Mouse (Mus musculus) stomach, embryonic 15.5 days (tissue): ENCODE results near the gene Lcorl. TPM values are rescaled to one million over a fixed set of nuclear protein-coding genes. Genes with fewer than 3 reads are reported as not detected.

Experiments used
- ATAC-seq: fragments of 200-750 bp; cut with Nextera tagmentation; 2 replicates; pipeline ENCODE4 v1.8.0; 2017; ENCODE audit warnings: low read depth, moderate number of reproducible peaks, moderate TSS enrichment; ENCODE audit not compliant: insufficient read depth, low FRiP score
- H3K27ac ChIP-seq: fragments of 300-500 bp; sonication (generic); 2 replicates; pipeline ENCODE4 v1.5.1; 2015; ENCODE audit warnings: mild to moderate bottlenecking, inconsistent platforms
- H3K27me3 ChIP-seq: fragments of 300-500 bp; sonication (generic); replicated peaks from 2 replicates; pipeline ENCODE4 v1.6.1; 2015; ENCODE audit warnings: inconsistent platforms
- H3K36me3 ChIP-seq: fragments of 300-500 bp; sonication (generic); 2 replicates; pipeline ENCODE4 v1.6.1; 2015; ENCODE audit warnings: inconsistent platforms
- H3K4me1 ChIP-seq: fragments of 300-500 bp; sonication (generic); 2 replicates; pipeline ENCODE4 v1.6.1; 2015; ENCODE audit warnings: inconsistent platforms
- H3K4me2 ChIP-seq: fragments of 300-500 bp; sonication (generic); 2 replicates; pipeline ENCODE4 v1.6.1; 2015; ENCODE audit warnings: mild to moderate bottlenecking, inconsistent platforms
- H3K4me3 ChIP-seq: fragments of 300-500 bp; sonication (generic); replicated peaks from 2 replicates; pipeline ENCODE4 v1.5.1; 2015; ENCODE audit warnings: inconsistent platforms
- H3K9ac ChIP-seq: fragments of 300-500 bp; sonication (generic); 2 replicates; pipeline ENCODE4 v1.6.1; 2015; ENCODE audit warnings: inconsistent platforms
- H3K9me3 ChIP-seq: fragments of 300-500 bp; sonication (generic); 2 replicates; pipeline ENCODE4 v1.6.1; 2016; ENCODE audit warnings: inconsistent platforms
- whole genome bisulfite sequencing: fragments of 180-500 bp; shearing (Covaris S2); methylation state at CpG from one replicate; pipeline ENCODE4 v1.1.7; 2015; 5-methylcytosine and 5-hydroxymethylcytosine counted together
- polyA plus RNA-seq: library from polyadenylated mRNA; unstranded; fragments of >200 nt; fragmentation: Nextera tagmentation; extraction: Ambion mirVana; gene quantifications from 2 replicates; pipeline ENCODE4 v1.2.1, GENCODE M21; 2015

Lcorl gene
- polyA plus RNA-seq, 1 experiment from 2014 or later = 27.4 TPM

DNA sequence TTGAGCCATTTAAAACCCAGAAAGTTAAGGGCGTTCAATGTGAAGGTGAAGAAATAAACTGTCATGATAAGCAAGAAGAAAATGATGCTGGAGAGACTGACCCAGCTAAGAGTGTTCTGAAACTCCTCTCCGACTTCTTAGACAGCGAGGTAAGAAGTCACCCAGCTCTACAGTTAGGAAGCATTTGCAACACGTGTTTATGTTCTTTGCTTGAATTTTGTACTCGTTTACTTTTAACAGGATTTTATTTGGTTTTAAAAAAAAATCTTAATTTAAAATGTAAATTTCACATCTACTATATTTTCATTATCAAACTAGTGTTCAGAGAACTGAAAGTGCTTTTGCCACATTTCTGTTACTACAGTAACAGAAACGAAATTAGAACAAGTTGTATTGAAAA lies 165.7 kb downstream of the Lcorl start:
- H3K27me3 ChIP-seq = no peaks in the 10 kb centered on the region
- no peak for ATAC-seq
- H3K36me3 ChIP-seq = 0 out of 2 replicates have a peak, but pooled peaks cover 5% of the 10 kb centered on the region
- no peak overlapping the region for H3K4me3 ChIP-seq
- H3K4me1 ChIP-seq = no peaks in the 10 kb centered on the region
- no peak overlapping the region for H3K4me2 ChIP-seq
- no peak overlapping the region for H3K27ac ChIP-seq
- WGBS = 88% methylated on average over 6 of the region's 6 CpGs
- H3K9me3 ChIP-seq = no peaks in the 10 kb centered on the region
- no peak overlapping the region for H3K9ac ChIP-seq

DNA sequence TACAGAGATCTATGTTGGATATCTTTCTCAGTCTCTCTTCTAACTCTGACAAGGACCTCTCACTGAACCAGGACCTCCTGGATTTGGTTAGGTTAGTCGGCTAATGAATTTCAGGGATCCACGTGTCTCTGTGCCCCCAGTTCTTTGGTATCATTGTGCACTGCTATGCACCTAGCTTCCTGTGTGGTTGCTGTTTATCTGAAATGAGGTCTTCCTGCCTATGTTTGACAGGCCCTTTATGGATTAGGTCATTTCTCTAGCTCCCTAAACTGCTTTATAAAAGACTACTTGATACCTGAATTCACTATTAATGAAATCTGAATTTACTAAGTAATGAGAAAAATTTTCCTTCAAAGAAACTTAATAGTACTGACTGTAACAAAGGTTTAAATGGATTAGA lies 166.6 kb downstream of the Lcorl start:
- Histone ChIP-seq H3K4me1 (no peaks in the 10 kb centered on the region), H3K9me3 (no peaks in the 10 kb centered on the region), H3K4me2 (no peak overlapping the region), H3K27ac (no peak overlapping the region), H3K4me3 (no peak overlapping the region), H3K36me3 (0 out of 2 replicates have a peak, but pooled peaks cover 5% of the 10 kb centered on the region), H3K27me3 (no peaks in the 10 kb centered on the region), H3K9ac (no peak overlapping the region)
- WGBS = 76% methylated on average over 2 of the region's 2 CpGs
- no peak for ATAC-seq

DNA sequence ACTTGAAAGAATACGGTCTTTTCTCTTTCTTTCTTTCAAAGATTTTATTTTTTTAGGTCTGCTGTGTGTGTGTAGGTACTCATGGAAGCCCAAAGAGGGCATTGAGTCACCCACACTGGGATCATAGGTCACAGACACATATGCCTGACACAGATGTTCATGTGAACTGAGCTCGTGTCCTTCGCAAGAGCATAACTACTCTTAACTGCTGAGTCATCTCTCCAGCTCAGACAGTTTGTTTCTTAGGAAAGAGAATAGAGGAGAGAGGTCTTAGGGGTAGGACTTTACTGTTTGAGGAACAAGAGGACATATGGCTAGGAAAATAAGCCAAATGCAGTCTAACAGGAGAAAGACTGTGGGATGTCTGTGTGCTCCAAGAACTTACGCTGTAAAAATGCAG lies 168.3 kb downstream of the Lcorl start:
- Histone ChIP-seq H3K9ac (no peak overlapping the region), H3K27ac (no peak overlapping the region), H3K4me2 (no peak overlapping the region), H3K4me3 (no peak overlapping the region), H3K36me3 (peaks cover 5% of the 10 kb centered on the region; the same call in 1 of the 2 replicates), H3K9me3 (no peaks in the 10 kb centered on the region), H3K4me1 (no peaks in the 10 kb centered on the region), H3K27me3 (no peaks in the 10 kb centered on the region)
- 82% methylated on average over 4 of the region's 4 CpGs for WGBS
- no peak for ATAC-seq

- WGBS = 89% methylated on average over 3 of the region's 3 CpGs
- Histone ChIP-seq H3K9ac (no peak overlapping the region), H3K36me3 (peaks cover 5% of the 10 kb centered on the region; the same call in 1 of the 2 replicates)
Observed at GRCm38 (mm10) chr5:45686223-45686622, 171.2 kb downstream of the Lcorl start.

DNA sequence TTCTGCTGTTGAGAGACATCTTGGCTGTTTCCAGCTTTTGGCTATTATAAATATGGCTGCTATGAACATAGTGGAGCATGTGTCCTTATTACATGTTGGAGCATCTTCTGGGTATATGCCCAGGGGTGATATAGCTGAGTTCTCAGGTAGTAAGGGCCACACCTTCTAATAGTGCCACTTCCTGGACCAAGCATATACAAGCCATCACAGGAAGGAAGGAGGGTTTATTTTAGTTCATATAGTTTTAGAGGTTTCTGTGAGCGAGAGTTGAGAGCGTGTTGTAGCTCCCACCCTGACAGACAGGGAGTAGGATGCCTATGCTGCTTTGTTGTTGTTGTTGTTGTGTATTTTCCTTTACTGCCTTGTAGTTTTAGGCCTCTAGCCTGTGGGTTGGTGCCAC lies 172.2 kb downstream of the Lcorl start:
- Histone ChIP-seq H3K27me3 (no peaks in the 10 kb centered on the region), H3K9ac (no peak overlapping the region), H3K27ac (no peak overlapping the region), H3K9me3 (no peaks in the 10 kb centered on the region), H3K4me1 (no peaks in the 10 kb centered on the region), H3K36me3 (peaks cover 10% of the 10 kb centered on the region; the same call in 1 of the 2 replicates), H3K4me2 (no peak overlapping the region), H3K4me3 (no peak overlapping the region)
- 92% methylated on average over 2 of the region's 2 CpGs for WGBS
- no peak for ATAC-seq

More at GRCm38 (mm10) chr5:45686223-45686622, 171.2 kb downstream of the Lcorl start:
- H3K4me2 ChIP-seq = no peak overlapping the region
- H3K9me3 ChIP-seq = no peaks in the 10 kb centered on the region
- no peak overlapping the region for H3K27ac ChIP-seq
- no peak overlapping the region for H3K4me3 ChIP-seq
- H3K27me3 ChIP-seq = no peaks in the 10 kb centered on the region
- ATAC-seq = no peak
- H3K4me1 ChIP-seq = no peaks in the 10 kb centered on the region

GRCm38 (mm10) chr5:45683388-45683787 lies 174.0 kb downstream of the Lcorl start:
- Histone ChIP-seq H3K36me3 (peaks cover 10% of the 10 kb centered on the region; the same call in 1 of the 2 replicates), H3K9ac (no peak overlapping the region), H3K4me2 (no peak overlapping the region), H3K4me1 (no peaks in the 10 kb centered on the region), H3K27me3 (no peaks in the 10 kb centered on the region), H3K27ac (no peak overlapping the region), H3K9me3 (no peaks in the 10 kb centered on the region), H3K4me3 (no peak overlapping the region)
- no peak for ATAC-seq
- 85% methylated on average over 1 of the region's 1 CpGs for WGBS

DNA sequence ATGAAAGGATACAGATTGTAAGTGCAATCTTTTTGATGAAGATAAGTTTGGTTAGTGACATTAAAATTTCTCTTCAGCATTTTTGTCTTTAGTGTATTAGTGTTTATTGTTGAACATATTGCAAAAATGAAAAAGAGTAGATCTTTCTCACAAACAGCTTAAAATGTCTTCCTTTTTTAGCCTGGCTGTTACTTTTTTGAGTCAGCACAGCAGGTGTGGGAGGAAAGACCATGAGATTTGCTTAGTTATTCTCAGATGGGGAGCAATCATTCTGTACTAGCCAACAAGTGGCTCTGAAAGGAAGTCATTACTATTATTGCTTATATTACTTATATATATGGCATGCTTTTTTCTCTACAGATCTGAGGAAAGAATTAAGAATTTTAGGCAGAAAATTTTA lies 177.5 kb downstream of the Lcorl start:
- no peak overlapping the region for H3K9ac ChIP-seq
- no peaks in the 10 kb centered on the region for H3K9me3 ChIP-seq
- ATAC-seq = no peak
- H3K27ac ChIP-seq = no peak overlapping the region
- no peaks in the 10 kb centered on the region for H3K27me3 ChIP-seq
- no peak overlapping the region for H3K4me3 ChIP-seq
- H3K36me3 ChIP-seq = peaks cover 10% of the 10 kb centered on the region; the same call in 1 of the 2 replicates
- H3K4me2 ChIP-seq = no peak overlapping the region
- H3K4me1 ChIP-seq = no peaks in the 10 kb centered on the region

- 72% methylated on average over 4 of the region's 4 CpGs for WGBS
- ATAC-seq = no peak
Observed at GRCm38 (mm10) chr5:45677639-45678038, 179.8 kb downstream of the Lcorl start.

DNA sequence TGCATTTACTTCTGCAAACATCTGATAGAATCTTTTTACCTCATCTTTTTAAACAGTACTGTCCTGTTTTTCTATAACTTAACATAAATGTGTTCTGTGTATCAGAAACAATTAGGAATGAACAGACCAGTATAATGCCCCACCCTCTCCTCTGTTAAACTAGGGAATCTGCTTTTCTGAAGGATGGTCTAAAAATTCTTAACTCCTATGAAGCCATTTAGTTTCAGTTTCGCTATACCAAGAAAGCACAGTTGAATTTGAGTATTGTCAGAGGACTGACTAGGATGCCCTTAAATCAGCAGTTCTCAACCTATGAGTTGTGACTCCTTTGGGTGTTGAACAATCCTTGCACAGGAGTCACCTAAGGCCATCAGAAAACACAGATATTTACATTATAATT lies 182.4 kb downstream of the Lcorl start:
- no peak overlapping the region for H3K4me3 ChIP-seq

More at GRCm38 (mm10) chr5:45677639-45678038, 179.8 kb downstream of the Lcorl start:
- Histone ChIP-seq H3K9ac (no peak overlapping the region), H3K9me3 (no peaks in the 10 kb centered on the region), H3K4me3 (no peak overlapping the region), H3K36me3 (peaks cover 10% of the 10 kb centered on the region; the same call in 1 of the 2 replicates), H3K4me2 (no peak overlapping the region), H3K27ac (no peak overlapping the region), H3K4me1 (no peaks in the 10 kb centered on the region), H3K27me3 (no peaks in the 10 kb centered on the region)

DNA sequence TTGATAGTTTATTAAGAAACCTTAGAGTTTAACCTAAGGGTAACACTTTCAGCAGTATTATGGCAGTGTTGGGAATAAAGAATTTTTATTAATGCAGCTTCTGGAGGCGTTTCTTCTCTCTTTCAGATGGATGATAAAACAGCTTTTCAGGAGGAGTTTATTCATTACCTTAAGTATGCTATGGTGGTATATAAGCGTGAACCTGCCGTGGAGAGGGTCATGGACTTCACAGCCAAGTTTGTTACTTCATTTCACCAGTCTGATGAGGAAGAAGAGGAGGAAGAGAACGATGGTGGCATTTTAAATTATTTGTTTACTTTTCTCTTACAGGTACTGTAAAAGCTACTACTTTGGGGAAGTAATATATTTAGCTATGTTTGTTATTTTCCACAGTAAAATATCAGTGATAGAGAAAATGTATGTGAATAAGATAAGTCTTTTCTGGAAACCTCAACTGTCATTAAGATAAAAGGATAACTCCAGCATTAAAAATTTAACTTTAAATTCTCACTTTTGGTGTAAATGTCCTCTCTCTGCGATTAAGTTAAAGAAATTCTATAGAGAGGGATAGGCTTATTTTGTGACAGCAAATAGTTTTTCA lies 186.4 kb downstream of the Lcorl start:
- peaks cover 4% of the 10 kb centered on the region; the same call in 1 of the 2 replicates for H3K4me1 ChIP-seq
- 0 out of 2 replicates have a peak overlapping the region, but pooled peaks have one; percentile 68 for H3K9ac ChIP-seq
- no peaks in the 10 kb centered on the region for H3K36me3 ChIP-seq
- 46% methylated on average over 5 of the region's 5 CpGs for WGBS
- no peak overlapping the region; the same call in 1 of the 2 replicates for H3K4me3 ChIP-seq
- ATAC-seq = no peak
- peak overlapping the region; percentile 88 for H3K4me2 ChIP-seq
- no peak overlapping the region for H3K27ac ChIP-seq
- no peaks in the 10 kb centered on the region for H3K9me3 ChIP-seq
- H3K27me3 ChIP-seq = no peaks in the 10 kb centered on the region

More for the DNA sequence above, 182.4 kb downstream of the Lcorl start:
- no peaks in the 10 kb centered on the region for H3K27me3 ChIP-seq
- no peaks in the 10 kb centered on the region for H3K4me1 ChIP-seq
- ATAC-seq = no peak
- no peak overlapping the region for H3K9ac ChIP-seq
- peaks cover 5% of the 10 kb centered on the region; the same call in 1 of the 2 replicates for H3K36me3 ChIP-seq
- 96% methylated on average over 1 of the region's 1 CpGs for WGBS
- H3K9me3 ChIP-seq = no peaks in the 10 kb centered on the region
- no peak overlapping the region for H3K27ac ChIP-seq
- H3K4me2 ChIP-seq = no peak overlapping the region

- peak overlapping the region; percentile 86 for H3K27ac ChIP-seq
Observed at GRCm38 (mm10) chr5:45670280-45670670, 187.1 kb downstream of the Lcorl start.

DNA sequence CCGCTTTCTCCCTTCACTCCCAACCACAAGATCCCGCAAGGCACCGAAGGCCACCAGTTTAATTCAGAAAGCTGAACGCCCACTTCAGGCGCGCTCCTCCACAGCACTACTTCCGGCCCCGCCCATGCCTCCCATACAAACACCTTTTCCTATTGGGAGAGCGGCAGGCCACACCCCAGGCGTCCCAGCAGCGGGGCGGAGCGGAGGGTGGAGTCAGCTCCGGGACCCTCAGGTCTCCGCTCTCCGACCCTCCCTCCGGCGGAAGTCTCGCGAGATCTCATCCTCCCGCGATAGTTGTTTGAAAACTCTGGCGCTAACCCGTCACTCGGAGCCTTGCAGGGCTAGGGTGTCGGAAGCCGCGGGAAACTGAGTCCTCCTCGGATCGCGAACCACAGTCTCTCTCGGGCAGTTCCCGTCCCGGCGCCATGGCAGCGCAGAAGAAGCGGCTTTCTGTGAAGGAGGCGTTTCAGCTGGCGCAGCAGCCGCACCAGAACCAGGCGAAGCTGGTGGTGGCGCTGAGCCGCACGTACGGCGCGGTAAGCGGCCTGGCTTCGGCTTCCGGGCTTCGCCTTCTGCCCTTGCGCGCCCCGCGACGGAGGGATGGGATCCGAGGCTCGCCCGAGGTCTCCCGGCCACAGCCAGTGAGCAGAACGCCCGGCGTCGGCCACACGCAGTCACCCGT lies 187.7 kb downstream of the Lcorl start, which contains the start of gene Ncapg:
Gene Ncapg, plus strand, starts transcription at position 322 of the 682 bp plus-strand sequence.
- H3K9me3 ChIP-seq = no peaks in the 10 kb centered on the region
- H3K4me1 ChIP-seq = peaks cover 4% of the 10 kb centered on the region; the same call in 1 of the 2 replicates
- ATAC-seq = peak; percentile 100
- H3K4me3 ChIP-seq = peak within 1 kb of the TSS; percentile 90
- under 1% methylated on average over 66 of the region's 66 CpGs for WGBS
- H3K27ac ChIP-seq = peak within 1 kb of the TSS; percentile 91
- H3K36me3 ChIP-seq = no peaks in the 10 kb centered on the region
- no peaks in the 10 kb centered on the region for H3K27me3 ChIP-seq
- H3K9ac ChIP-seq = peak within 1 kb of the TSS; percentile 69
- peak within 1 kb of the TSS; percentile 88 for H3K4me2 ChIP-seq

More at GRCm38 (mm10) chr5:45670280-45670670, 187.1 kb downstream of the Lcorl start:
- WGBS = under 1% methylated on average over 13 of the region's 13 CpGs
- no peak for ATAC-seq
- Histone ChIP-seq H3K36me3 (no peaks in the 10 kb centered on the region), H3K9ac (peak overlapping the region; percentile 68), H3K9me3 (no peaks in the 10 kb centered on the region), H3K4me1 (peaks cover 4% of the 10 kb centered on the region; the same call in 1 of the 2 replicates), H3K4me2 (peak overlapping the region; percentile 88), H3K27me3 (no peaks in the 10 kb centered on the region), H3K4me3 (peak overlapping the region; percentile 90)
